Mouse (Mus musculus): ENCODE results near the gene Dennd5a. TPM values are rescaled to one million over a fixed set of nuclear protein-coding genes. Genes with fewer than 3 reads are reported as not detected.

The Dennd5a gene
- polyA plus RNA-seq, 1 experiment from 2014 or later = 51.4 TPM

DNA sequence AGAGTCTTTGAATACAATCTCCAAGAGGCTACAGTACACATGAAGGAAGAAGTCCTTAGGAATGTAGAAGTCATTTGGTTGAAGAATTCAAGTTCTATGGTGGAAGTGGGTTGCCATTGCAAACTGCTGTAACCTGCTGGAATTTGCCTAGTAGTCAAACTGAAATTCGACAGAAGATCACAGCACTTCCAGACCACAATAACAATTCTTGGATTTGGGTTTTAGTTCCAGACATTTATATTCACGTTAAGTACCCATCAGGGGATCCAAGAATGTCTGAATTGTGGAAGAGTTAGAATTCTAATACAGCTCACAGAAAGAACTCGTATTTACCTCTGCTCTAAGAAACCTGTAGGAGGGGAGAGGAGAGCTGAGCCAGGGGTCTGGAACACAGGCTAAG, 109.7 kb downstream of the Dennd5a start:
- no peaks in the 10 kb centered on the region for H3K36me3 ChIP-seq (ENCODE audit: insufficient read depth)
- ATAC-seq (ENCODE audit: insufficient read depth) (no peak), DNase-seq (no peak)
- no peaks in the 10 kb centered on the region for H3K27me3 ChIP-seq (ENCODE audit: insufficient read depth, low read length)
- 85% methylated on average over 3 of the region's 3 CpGs for WGBS
- no peak for TF ChIP-seq CTCF (IDR thresholded peaks at IDR 0.05; ENCODE audit: low read depth)
- H3K9me3 ChIP-seq (ENCODE audit: low read depth, low read length) = no peaks in the 10 kb centered on the region
- H3K27ac ChIP-seq (ENCODE audit: low read depth) = no peak overlapping the region
- no peak overlapping the region for H3K4me2 ChIP-seq
- H3K9ac ChIP-seq = no peak overlapping the region
- H3K4me1 ChIP-seq (ENCODE audit: insufficient read depth) = peaks cover 6% of the 10 kb centered on the region; the same call in 1 of the 2 replicates
- no peak overlapping the region for H3K4me3 ChIP-seq (ENCODE audit: low read depth, low read length)

DNA sequence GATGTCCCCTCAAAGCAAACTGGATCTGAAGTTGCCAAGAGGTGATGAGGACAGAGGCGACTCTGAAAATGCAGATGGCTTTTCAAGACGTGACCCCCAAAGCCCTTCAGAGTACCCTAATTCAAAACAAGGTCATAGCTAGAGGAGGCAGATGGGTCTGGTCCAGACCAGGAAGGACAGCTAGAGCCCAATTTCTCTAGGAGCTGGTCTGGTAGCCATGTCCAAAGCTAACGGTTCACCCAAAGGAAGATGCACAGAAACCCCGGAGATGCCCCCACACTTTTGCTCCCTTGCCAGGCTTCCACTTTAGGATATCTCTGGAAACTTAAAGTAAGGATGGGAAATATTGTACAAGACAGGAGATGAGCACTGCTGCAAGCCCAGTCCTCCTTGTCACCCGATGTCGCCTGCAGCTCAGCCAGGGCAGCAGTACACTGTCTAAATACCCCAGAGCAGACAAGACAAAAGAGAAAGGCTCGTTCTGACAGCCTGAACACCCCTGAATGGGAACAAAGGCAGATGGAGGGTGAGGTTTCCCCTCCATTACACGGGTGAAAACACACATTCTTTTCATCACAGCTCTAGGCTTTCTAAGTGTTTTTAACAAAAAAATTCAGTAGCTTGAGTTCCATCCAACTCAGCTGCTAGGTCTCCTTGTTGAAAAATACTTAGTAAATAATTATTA, 110.4 kb downstream of the Dennd5a start:
- Histone ChIP-seq H3K9me3 (ENCODE audit: low read depth, low read length) (no peaks in the 10 kb centered on the region), H3K27me3 (ENCODE audit: insufficient read depth, low read length) (no peaks in the 10 kb centered on the region), H3K9ac (no peak overlapping the region), H3K4me3 (ENCODE audit: low read depth, low read length) (no peak overlapping the region), H3K36me3 (ENCODE audit: insufficient read depth) (no peaks in the 10 kb centered on the region), H3K27ac (ENCODE audit: low read depth) (no peak overlapping the region), H3K4me2 (no peak overlapping the region), H3K4me1 (ENCODE audit: insufficient read depth) (peaks cover 6% of the 10 kb centered on the region; the same call in 1 of the 2 replicates)
- WGBS = 49% methylated on average over 8 of the region's 8 CpGs
- TF ChIP-seq CTCF (IDR thresholded peaks at IDR 0.05; ENCODE audit: low read depth) = no peak
- DNase-seq (no peak), ATAC-seq (ENCODE audit: insufficient read depth) (no peak)

DNA sequence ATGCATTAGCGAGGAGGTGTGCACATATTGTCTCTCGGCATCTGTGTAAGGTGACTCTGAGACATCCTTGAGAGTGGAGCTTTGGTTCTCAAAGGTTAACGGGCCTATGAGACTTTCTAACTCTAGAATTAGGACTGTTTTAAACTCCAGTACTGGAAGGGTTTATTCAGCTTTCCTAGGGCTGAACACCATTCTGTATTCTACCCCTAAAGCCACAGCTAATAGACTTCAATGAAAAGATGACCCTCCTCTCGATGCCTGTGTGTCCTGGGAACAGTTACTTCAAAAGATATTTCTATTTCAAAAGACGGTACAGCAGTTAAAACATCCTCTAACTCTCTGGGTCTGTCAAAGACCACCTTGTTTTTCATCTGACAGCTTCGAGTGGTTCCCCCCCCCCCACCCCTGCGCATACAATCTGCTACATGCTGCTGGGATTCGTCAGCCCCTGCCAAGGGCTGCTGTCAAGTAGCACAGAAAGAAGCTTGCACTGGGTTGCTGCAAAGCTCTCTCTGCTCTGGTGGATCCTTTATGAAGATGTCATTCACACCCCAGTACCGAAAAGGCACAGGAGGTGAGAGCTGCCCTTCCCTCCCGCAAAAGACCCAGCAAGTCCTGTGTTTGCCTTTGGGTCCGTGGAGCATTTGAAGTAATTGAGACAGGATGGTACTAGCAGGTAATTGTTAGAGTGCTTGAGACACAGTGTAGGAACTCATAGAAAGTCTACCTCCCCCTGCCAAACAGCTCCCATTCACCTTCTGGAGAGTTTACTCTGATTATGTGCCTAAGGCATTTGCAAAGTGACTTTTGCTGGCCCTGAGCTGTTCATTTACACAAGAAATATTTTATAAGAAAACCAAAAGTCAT, 111.2 kb downstream of the Dennd5a start:
- peaks cover 6% of the 10 kb centered on the region; the same call in 1 of the 2 replicates for H3K4me1 ChIP-seq (ENCODE audit: insufficient read depth)
- no peak overlapping the region for H3K4me2 ChIP-seq
- ATAC-seq (ENCODE audit: insufficient read depth) (no peak), DNase-seq (no peak)
- no peak for TF ChIP-seq CTCF (IDR thresholded peaks at IDR 0.05; ENCODE audit: low read depth)
- no peaks in the 10 kb centered on the region for H3K36me3 ChIP-seq (ENCODE audit: insufficient read depth)
- H3K27ac ChIP-seq (ENCODE audit: low read depth) = no peak overlapping the region
- no peaks in the 10 kb centered on the region for H3K9me3 ChIP-seq (ENCODE audit: low read depth, low read length)
- no peaks in the 10 kb centered on the region for H3K27me3 ChIP-seq (ENCODE audit: insufficient read depth, low read length)
- no peak overlapping the region for H3K4me3 ChIP-seq (ENCODE audit: low read depth, low read length)
- WGBS = 28% methylated on average over 11 of the region's 11 CpGs
- H3K9ac ChIP-seq = no peak overlapping the region

DNA sequence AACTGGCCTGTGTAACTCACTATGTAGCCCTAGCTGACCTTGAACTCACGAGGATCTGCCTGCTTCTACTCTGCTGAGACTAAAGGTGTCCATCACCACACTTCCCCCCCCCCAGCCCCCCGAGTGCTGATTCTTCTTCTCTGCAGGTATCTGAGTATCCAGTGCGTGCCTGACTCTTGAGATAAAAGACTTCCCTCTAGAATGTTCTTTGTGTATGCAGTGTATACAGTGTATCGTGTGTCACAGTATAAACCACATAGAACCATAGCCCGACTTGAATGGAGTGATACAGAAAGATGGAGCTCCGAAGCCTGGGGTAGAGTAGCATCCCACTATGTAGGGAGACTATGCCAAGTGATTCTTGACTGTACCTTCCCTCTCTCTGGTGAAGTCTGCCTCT, 116.2 kb downstream of the Dennd5a start:
- Histone ChIP-seq H3K27ac (ENCODE audit: low read depth) (no peak overlapping the region), H3K4me2 (no peak overlapping the region), H3K27me3 (ENCODE audit: insufficient read depth, low read length) (no peaks in the 10 kb centered on the region), H3K4me1 (ENCODE audit: insufficient read depth) (no peaks in the 10 kb centered on the region), H3K9me3 (ENCODE audit: low read depth, low read length) (no peaks in the 10 kb centered on the region), H3K9ac (no peak overlapping the region), H3K36me3 (ENCODE audit: insufficient read depth) (no peaks in the 10 kb centered on the region), H3K4me3 (ENCODE audit: low read depth, low read length) (no peak overlapping the region)
- no peak for TF ChIP-seq CTCF (IDR thresholded peaks at IDR 0.05; ENCODE audit: low read depth)
- no peak for DNase-seq
- WGBS = 67% methylated on average over 6 of the region's 6 CpGs
- no peak for ATAC-seq (ENCODE audit: insufficient read depth)

Other genes starting within 250 kb of the Dennd5a start
- 0.38 TPM in 1 of 2 replicates, not detected in the other for gene BC051019, start 236.6 kb downstream of the Dennd5a start, polyA plus RNA-seq (2014; fragmentation: Nextera tagmentation; extraction: Ambion mirVana)
- 0.38 TPM in 1 of 2 replicates, not detected in the other for gene Ascl3, start 228.7 kb downstream of the Dennd5a start, polyA plus RNA-seq (2014; fragmentation: Nextera tagmentation; extraction: Ambion mirVana)
- 50.4 and 53.0 TPM in 2 replicates for gene Tmem9b, start 207.6 kb downstream of the Dennd5a start, polyA plus RNA-seq (2014; fragmentation: Nextera tagmentation; extraction: Ambion mirVana)
- 0.32 and 0.72 TPM in 2 replicates for gene Nrip3, start 178.4 kb downstream of the Dennd5a start, polyA plus RNA-seq (2014; fragmentation: Nextera tagmentation; extraction: Ambion mirVana)
- gene Scube2, start 94.8 kb downstream of the Dennd5a start, polyA plus RNA-seq (2014; fragmentation: Nextera tagmentation; extraction: Ambion mirVana) = 1.3 and 2.0 TPM in 2 replicates
- 67.0 and 67.7 TPM in 2 replicates for gene Tmem41b, start 26.5 kb upstream of the Dennd5a start, polyA plus RNA-seq (2014; fragmentation: Nextera tagmentation; extraction: Ambion mirVana)
- 20.0 and 21.8 TPM in 2 replicates for gene Ipo7, start 57.8 kb upstream of the Dennd5a start, polyA plus RNA-seq (2014; fragmentation: Nextera tagmentation; extraction: Ambion mirVana)
- 21.9 and 23.9 TPM in 2 replicates for gene Zfp143, start 100.7 kb upstream of the Dennd5a start, polyA plus RNA-seq (2014; fragmentation: Nextera tagmentation; extraction: Ambion mirVana)
- gene Wee1, start 161.6 kb upstream of the Dennd5a start, polyA plus RNA-seq (2014; fragmentation: Nextera tagmentation; extraction: Ambion mirVana) = 44.0 and 47.1 TPM in 2 replicates

Measured in lung, embryonic 14.5 days (tissue).